Mouse (Mus musculus): ENCODE data around the gene Pithd1. TPM values are rescaled to one million over a fixed set of nuclear protein-coding genes. Genes with fewer than 3 reads are reported as not detected.
"Not testable (repeated sequence)": the region's sequence is repeated elsewhere in the genome, so short reads cannot be mapped to it uniquely, and the experiment has no call there.

Pithd1 gene
- total RNA-seq, 2 experiments from 2014 or later = 75.9 to 95.0 TPM

DNA sequence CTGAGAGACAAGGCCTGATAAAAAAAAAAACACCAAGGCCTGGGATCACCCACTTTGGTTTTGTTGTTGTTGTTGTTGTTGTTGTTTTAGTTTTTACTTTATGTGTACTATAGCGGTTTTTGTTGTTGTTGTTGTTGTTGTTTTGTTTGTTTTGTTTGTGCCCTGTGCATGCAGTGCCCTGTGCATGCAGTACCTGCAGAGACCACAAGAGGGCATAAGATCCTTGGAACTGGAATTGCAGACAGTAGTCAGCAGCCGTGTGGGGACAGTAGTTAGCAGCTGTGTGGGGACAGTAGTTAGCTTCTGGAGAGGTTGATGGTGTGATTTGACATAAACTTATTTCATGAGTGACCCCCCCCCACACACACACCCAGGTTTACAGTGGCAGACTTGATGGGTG, 32.8 kb downstream of the Pithd1 start:
- peak; percentile 61 to 79 for DNase-seq (ENCODE audit: extremely low spot score in 1 of 2, low spot score in 2 of 2)
- intact Hi-C loops (cut with DNase I) = no loop called here
- no peak overlapping the region for H3K4me3 ChIP-seq
- TF ChIP-seq CTCF (IDR thresholded peaks at IDR 0.05) = peak; percentile 87
- H3K27ac ChIP-seq = no peak overlapping the region

DNA sequence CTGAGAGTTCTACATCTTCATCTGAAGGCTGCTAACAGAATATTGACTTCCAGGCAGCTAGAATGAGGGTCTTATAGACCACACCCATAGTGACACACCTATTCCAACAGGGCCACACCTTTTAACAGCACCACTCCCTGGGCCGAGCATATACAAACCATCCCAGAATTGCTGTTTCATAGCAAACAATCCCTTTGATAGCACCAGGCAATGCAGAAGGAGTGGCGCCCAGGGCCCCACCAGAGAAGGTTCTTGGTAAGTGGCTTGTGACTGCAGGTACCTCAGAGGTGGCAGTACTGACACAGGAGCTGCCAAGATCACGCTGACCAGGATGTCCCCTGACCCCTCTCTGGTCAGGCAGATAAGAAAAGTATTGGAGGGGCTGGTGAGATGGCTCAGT, 33.9 kb downstream of the Pithd1 start:
- TF ChIP-seq CTCF (IDR thresholded peaks at IDR 0.05) = no peak
- intact Hi-C loops (cut with DNase I) = no loop called here
- Histone ChIP-seq H3K4me3 (no peak overlapping the region), H3K27ac (no peak overlapping the region)
- DNase-seq (ENCODE audit: extremely low spot score in 1 of 2, low spot score in 2 of 2) = no peak

DNA sequence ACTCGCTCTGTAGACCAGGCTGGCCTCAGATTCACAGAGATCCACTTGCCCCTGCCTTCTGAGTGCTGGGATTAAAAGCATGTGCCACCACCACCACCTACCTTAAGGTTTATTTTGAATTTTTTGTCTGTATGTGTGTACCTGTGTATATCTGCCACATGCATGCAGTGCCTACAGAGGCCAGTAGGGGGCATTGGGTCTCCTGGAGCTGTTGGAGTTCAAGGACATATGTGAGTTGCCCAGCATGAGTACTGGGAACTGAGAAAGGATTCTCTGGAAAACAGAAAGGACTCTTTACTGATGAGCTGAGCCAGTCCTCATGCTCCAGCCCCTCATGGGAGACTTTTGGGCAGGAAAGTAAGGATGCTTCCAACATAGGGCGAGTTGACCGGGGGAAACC, 35.6 kb downstream of the Pithd1 start:
- H3K27ac ChIP-seq = no peak overlapping the region
- intact Hi-C loops (cut with DNase I) = no loop called here
- no peak overlapping the region for H3K4me3 ChIP-seq
- peak; percentile 34 for TF ChIP-seq CTCF (IDR thresholded peaks at IDR 0.05)
- no peak for DNase-seq (ENCODE audit: extremely low spot score in 1 of 2, low spot score in 2 of 2)

DNA sequence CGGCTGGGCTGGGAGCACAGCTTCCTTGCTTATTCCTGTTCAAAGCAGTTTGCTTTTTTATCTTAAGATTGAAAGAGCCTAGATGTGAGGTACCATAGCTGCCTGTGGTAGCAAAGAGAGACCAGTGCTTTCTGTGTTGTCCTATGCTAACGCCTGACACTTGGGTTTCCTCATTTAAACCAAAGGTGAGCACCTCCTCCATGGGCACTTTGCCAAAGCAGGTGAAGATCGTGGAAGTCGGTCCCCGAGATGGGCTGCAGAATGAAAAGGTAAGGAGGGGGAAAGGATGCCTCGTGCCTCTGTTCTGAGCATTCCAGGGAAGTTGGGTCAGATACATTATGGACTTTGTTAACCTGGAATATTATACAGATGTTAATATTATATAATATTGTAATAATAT, 36.7 kb downstream of the Pithd1 start:
- no peak for TF ChIP-seq CTCF (IDR thresholded peaks at IDR 0.05)

DNA sequence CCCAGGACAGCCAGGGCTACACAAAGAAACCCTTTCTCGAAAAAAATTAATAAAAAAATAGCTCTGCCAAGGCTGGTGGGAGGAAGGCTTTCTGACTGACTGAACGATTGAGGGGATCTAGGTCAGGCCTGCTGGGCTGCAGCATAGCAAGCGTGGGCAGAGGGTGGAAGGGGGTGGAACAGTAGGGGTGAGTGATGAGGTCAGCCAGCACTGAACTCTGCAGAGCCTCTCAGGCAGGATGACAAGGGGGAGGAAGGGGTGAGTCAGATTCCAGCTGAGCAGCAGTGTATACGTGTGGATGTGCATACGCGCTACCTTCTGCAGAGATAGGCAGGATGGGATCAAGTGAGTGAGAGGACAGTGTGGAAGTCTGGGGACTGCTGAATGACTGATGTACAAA, 37.2 kb downstream of the Pithd1 start:
- H3K27ac ChIP-seq = peak overlapping the region; percentile 62
- DNase-seq (ENCODE audit: extremely low spot score in 1 of 2, low spot score in 2 of 2) = no peak
- H3K4me3 ChIP-seq = no peak overlapping the region
- TF ChIP-seq CTCF (IDR thresholded peaks at IDR 0.05) = no peak
- intact Hi-C loops (cut with DNase I) = no loop called here

More for the DNA sequence above, 36.7 kb downstream of the Pithd1 start:
- intact Hi-C loops (cut with DNase I) = no loop called here
- no peak for DNase-seq (ENCODE audit: extremely low spot score in 1 of 2, low spot score in 2 of 2)
- no peak overlapping the region for H3K4me3 ChIP-seq
- H3K27ac ChIP-seq = no peak overlapping the region; the same call in none of the 2 replicates

DNA sequence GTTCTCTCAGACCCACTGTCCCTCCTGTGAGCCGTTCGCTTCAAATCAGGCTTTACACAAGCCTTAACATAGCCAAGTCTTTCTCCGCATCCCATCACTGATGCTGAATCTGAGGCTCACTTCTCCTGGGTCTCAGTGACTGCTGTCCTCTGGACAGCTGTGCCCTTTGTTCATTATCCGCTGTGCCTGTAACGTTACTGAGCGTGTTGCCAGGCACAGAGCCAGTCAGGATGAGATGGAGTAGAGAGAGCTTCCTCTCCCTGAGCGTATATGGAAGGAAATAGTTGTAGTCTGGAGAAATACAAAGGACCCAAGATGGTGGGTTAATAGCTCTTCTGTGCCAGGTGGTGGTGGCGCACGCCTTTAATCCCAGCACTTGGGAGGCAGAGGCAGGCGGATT, 37.6 kb downstream of the Pithd1 start:
- Histone ChIP-seq H3K4me3 (no peak overlapping the region), H3K27ac (peak overlapping the region; percentile 62; the same call in 1 of the 2 replicates)
- TF ChIP-seq CTCF (IDR thresholded peaks at IDR 0.05) = no peak
- no peak for DNase-seq (ENCODE audit: extremely low spot score in 1 of 2, low spot score in 2 of 2)
- intact Hi-C loops (cut with DNase I) = no loop called here

DNA sequence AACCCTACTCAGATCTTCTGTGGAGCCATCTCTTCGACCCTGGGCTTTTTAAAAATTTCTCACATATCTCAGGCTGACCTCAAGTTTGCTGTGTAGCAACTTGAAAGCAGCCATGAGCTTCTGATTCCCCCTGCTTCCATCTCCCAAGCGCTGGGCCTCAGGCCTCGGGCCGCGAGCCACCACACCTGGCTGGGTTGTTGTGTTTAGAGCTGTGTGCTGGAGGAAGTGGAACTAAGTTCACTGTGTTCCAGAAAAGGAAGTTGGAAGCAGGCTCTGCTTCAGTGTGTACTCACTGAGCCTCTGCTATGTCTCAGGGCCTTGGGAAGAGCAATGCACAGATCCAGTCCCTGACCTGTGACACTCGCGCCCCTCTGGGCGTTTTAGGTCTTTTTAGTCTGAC, 38.9 kb downstream of the Pithd1 start:
- intact Hi-C loops (cut with DNase I) = no loop called here
- H3K27ac ChIP-seq = no peak overlapping the region
- TF ChIP-seq CTCF (IDR thresholded peaks at IDR 0.05) = no peak

DNA sequence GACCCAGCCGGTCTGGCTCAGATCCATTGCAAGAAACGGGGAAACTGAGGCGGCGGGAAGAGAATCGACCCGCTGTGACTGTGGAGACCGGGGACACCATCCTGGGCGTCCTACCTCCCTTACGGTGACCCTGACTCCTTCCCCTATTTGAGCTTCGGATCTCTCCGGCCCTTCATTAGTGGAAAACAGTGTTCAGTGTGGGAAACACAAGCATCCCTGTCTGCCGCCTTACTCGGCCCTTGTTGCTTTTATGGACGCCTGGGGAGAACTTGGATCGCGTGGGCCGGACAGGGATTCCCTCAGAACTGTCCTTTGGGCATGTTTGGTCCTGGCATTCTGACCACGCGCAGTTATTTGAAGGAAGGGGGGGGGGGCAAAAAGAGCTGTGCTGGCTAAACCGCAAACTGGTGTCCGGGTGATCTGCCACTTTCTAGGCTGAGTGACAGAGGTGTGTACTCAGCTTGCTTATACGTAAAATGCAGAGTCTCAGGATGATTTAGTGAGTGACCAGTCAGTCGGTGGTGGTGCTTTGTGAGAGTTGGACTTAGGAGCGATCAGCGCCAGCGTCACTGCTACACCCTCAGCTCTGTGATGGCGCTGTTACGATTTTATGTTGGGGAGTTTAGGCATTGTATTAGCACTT, 40.3 kb downstream of the Pithd1 start:
- no peak for TF ChIP-seq CTCF (IDR thresholded peaks at IDR 0.05)
- peak overlapping the region; percentile 91 for H3K4me3 ChIP-seq
- DNase-seq (ENCODE audit: extremely low spot score in 1 of 2, low spot score in 2 of 2) = no peak
- intact Hi-C loops (cut with DNase I) = loop anchor here (2.0 kb wide), 1 partner anchor 26 kb away; the partner anchor contains the start of gene Fuca1
- H3K27ac ChIP-seq = peak overlapping the region; percentile 81

More for the DNA sequence above, 38.9 kb downstream of the Pithd1 start:
- no peak for DNase-seq (ENCODE audit: extremely low spot score in 1 of 2, low spot score in 2 of 2)
- no peak overlapping the region for H3K4me3 ChIP-seq

DNA sequence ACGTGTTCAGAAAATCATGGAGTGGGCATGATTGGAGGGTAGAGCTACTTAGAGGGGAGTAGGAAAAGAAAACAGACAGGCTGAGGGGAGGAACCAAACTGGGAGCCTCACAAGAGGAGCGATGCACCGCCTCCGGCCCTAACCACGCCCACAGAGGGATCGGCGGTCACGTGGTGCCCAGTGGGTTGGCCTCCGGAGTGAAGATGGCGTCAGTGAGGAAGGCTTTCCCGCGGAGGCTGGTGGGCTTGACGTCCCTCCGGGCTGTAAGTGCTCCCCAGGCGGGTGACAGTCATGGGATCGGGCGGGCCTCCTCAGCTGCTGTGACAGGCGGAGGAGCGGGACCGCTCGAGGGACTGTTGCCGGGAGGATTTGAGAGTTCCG, 40.8 kb downstream of the Pithd1 start, which contains the start of gene Hmgcl:
Hmgcl (plus strand) TSS at position 171 of the 381 bp plus-strand sequence.
- peak; percentile 94 to 95 for DNase-seq (ENCODE audit: extremely low spot score in 1 of 2, low spot score in 2 of 2)
- peak within 1 kb of the TSS; percentile 91 for H3K4me3 ChIP-seq
- TF ChIP-seq CTCF (IDR thresholded peaks at IDR 0.05) = no peak
- intact Hi-C loops (cut with DNase I) = loop anchor here (2.0 kb wide), 1 partner anchor 25 kb away; the partner anchor contains the start of gene Fuca1
- H3K27ac ChIP-seq = peak within 1 kb of the TSS; percentile 81

DNA sequence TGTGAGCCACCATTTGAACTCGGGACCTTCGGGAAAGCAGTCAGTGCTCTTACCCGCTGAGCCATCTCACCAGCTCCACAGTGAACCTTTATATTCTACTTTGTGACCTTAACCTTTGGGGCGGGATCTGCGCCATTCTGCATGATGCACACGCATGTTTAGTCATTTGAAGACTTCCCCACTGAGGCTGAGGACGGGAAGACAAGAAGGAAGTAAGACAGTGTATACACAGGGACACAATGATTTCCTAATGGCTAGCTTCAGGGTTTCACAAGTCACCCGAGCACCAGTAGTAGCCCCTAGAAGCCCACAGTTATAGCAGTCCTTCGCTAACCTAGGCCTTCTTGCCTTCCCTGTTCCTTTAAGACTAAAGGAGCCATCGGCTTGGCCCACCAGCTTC, 41.4 kb downstream of the Pithd1 start:
- no peak for TF ChIP-seq CTCF (IDR thresholded peaks at IDR 0.05)
- peak overlapping the region; percentile 81 for H3K27ac ChIP-seq
- DNase-seq (ENCODE audit: extremely low spot score in 1 of 2, low spot score in 2 of 2) = no peak
- H3K4me3 ChIP-seq = no peak overlapping the region; the same call in 1 of the 2 replicates
- intact Hi-C loops (cut with DNase I) = loop anchor here (2.0 kb wide), 1 partner anchor 25 kb away; the partner anchor contains the start of gene Fuca1

DNA sequence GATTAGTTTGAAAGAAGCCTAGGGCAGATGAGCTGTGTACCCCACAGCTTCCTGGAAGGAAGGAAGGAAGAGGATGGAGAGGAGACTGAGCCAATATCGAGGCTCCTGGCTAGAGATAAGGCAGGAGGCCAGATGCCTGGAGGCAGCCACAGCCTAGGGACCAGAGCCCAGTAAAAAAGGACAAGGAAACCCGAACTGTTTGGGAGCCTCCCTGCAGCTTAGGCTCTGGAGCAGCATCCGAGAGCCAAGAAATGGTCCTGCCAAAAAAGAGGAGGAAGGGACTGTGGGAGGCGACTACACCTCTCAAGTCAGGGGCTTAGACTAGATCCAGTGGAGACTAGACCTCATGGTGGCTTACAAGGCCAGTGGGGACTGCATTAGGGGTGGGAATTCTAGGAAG, 43.7 kb downstream of the Pithd1 start:
- no peak for TF ChIP-seq CTCF (IDR thresholded peaks at IDR 0.05)
- DNase-seq (ENCODE audit: extremely low spot score in 1 of 2, low spot score in 2 of 2) = no peak
- no peak overlapping the region for H3K4me3 ChIP-seq
- H3K27ac ChIP-seq = no peak overlapping the region
- intact Hi-C loops (cut with DNase I) = no loop called here

DNA sequence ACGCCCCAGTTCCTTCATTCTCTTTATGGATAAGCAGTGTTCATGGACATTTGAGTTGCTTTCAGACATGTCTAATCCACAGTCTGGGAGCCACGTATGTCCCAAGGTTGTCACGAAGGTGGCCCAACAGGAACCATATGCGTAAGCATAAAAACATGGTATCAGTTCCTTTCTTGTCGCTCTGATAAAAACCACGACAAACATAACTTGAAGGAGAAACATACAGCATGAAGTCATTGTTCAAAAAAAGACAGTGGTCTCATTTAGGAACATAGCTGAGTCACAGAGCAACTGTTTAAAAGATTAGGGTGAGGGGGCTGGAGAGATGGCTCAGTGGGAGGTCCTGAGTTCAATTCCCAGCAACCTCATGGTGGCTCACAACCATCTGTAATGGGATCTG, 44.9 kb downstream of the Pithd1 start:
- intact Hi-C loops (cut with DNase I) = no loop called here
- no peak for TF ChIP-seq CTCF (IDR thresholded peaks at IDR 0.05)
- no peak overlapping the region for H3K27ac ChIP-seq
- DNase-seq (ENCODE audit: extremely low spot score in 1 of 2, low spot score in 2 of 2) = no peak
- H3K4me3 ChIP-seq = no peak overlapping the region

DNA sequence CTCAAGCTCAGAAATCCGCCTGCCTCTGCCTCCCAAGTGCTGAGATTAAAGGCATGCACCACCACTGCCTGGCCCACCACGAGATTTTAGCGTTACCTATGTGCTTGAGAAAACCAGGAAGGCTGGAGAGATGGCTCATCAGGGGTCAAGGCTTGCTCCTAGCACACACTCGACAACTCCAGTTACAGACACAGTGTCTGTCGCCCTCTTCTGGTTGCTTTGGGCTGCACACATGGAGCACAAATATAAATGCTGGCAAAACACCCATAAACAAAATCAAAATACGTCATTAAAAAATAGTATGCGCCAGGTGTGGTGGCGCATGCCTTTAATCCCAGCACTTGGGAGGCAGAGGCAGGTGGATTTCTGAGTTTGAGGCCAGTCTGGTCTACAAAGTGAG, 46.0 kb downstream of the Pithd1 start:
- DNase-seq (ENCODE audit: extremely low spot score in 1 of 2, low spot score in 2 of 2); intact Hi-C loops (cut with DNase I); H3K27ac ChIP-seq; H3K4me3 ChIP-seq: not testable (repeated sequence)
- peak; percentile 43 for TF ChIP-seq CTCF (IDR thresholded peaks at IDR 0.05)
